Mouse (Mus musculus) spleen, adult 2 months (tissue): ENCODE data around the gene Gas7.

Experiments used
- CTCF ChIP-seq: fragments of 200-500 bp; IDR thresholded peaks from 2 replicates; pipeline ENCODE4 v1.5.1; 2011; ENCODE audit warnings: mild to moderate bottlenecking, inconsistent platforms; ENCODE audit not compliant: insufficient read depth, insufficient read length, insufficient replicate concordance; ENCODE audit errors: extremely low read depth
- POLR2A ChIP-seq: fragments of 200-500 bp; IDR thresholded peaks from 2 replicates; pipeline ENCODE4 v1.6.1; 2011; ENCODE audit warnings: low read depth, low read length, inconsistent platforms

DNA sequence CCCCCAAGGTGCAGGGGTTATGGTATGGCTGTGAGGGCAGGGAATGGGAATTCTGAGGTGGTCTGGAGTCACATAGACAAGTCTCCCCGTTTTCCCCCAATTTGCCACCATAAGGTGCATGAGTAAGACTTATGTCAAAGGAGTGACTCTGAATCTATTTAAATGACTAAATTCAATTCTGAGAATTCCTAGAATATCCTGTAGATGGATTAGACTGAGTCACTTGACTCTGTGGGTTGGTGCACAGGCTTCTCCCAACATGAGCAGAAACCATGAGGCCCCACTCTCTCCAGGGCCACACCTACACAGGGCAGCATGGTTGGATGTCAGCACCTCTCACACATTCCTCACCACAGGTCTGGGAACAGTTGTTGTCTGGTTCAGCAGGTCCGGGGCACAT lies 224.7 kb downstream of the Gas7 start:
- TF ChIP-seq CTCF (no peak), POLR2A (no peak)
